Mouse (Mus musculus) myocyte (in vitro differentiated cells): Measurements from ENCODE around the gene Cyba.

Experiments
- MAX ChIP-seq: IDR thresholded peaks from one replicate; pipeline ENCODE4 v1.6.1; 2011; ENCODE audit warnings: low read depth, mild to moderate bottlenecking, control low read depth
- POLR2A ChIP-seq: IDR thresholded peaks from one replicate; pipeline ENCODE4 v1.6.1; 2011; ENCODE audit warnings: low read depth, mild to moderate bottlenecking, control low read depth, moderate library complexity; ENCODE audit not compliant: insufficient read length

DNA sequence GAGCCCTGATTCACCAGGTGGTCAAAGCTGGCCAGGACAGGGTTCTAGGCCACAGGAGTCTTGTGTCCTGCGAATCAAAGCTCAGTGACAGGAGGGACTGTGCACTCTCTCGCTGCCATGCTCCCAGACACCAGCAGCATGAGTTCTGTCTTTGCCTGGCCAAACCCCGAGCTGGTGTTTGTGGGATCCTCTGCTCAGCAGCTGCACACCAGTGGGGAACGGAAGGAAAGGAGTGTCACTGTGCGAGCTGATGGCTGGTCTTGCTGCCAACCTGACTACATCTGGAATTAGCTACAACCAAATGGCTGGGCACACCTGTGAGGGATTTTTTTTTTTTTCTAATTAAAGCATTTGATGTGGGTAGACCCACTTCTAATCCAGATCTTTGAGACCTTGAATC is 38.0 kb upstream of the Cyba start:
- TF ChIP-seq MAX (no peak), POLR2A (no peak)
